Mouse (Mus musculus): Measurements from ENCODE around the gene Cnbp.

The Cnbp gene

GRCm38 (mm10) chr6:87850900-87851614 lies at the start of gene Cnbp:
TSS of gene Cnbp (minus strand) at chr6:87851106.
- DNase-seq (ENCODE audit: low read depth): peak; percentile 96

GRCm38 (mm10) chr6:87898028-87898427 lies 47.1 kb upstream of the Cnbp start:
- DNase-seq (ENCODE audit: low read depth): peak; percentile 15

DNA sequence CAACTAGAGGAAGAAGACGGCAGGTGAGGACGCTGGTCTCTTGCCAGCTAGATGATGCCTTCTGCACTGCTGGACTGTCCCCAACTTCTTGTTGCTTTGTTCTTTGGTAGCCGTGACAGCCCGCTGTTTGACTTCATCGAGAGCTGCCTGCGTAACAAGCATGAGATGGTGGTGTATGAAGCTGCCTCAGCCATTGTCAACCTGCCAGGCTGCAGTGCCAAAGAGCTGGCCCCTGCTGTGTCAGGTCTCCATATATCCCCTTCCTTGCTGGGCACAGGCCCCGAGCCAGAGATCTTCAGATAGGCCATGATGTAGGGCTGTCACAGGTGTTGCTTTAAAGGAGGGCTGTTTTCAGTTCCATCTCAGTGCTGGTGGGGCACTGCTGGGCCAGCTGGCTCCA lies 43.0 kb upstream of the Cnbp start:
- no peak for DNase-seq (ENCODE audit: low read depth)

DNA sequence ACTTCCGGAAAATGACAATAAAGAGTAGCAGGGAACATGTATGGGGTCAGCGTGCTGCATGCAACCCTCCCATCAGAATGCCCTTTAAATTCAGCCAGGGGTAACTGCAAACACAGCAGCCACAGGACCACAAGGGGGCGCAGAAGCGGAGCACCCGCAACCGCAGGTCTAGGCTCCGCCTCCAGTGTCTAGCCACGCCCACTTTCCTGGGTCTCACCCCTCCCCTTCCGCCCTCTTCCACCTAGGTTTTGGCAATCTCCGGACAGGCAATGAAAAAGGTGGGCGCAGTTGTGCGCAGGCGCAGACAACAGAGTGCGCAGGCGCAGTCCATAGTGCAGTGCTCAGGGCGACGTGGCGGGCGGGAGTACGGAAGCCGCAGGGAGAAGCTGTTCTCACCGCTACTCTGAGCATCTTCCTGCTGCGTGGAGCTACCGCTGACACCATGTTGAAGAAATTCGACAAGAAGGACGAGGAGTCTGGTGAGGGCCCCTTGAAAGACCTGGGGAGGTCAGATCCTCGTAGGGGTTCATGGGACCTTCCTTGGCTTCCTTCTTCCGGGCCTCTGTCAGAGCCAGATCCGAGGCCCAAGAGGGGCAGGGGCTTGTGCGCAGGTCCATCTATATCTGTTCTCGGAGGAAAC lies 36.8 kb upstream of the Cnbp start, which contains the start of gene Copg1:
TSS of gene Copg1 (plus strand) at position 221 of the 640 bp plus-strand sequence.
- DNase-seq (ENCODE audit: low read depth): peak; percentile 99

GRCm38 (mm10) chr6:87886721-87887120 lies 35.8 kb upstream of the Cnbp start:
- peak; percentile 23 for DNase-seq (ENCODE audit: low read depth)

DNA sequence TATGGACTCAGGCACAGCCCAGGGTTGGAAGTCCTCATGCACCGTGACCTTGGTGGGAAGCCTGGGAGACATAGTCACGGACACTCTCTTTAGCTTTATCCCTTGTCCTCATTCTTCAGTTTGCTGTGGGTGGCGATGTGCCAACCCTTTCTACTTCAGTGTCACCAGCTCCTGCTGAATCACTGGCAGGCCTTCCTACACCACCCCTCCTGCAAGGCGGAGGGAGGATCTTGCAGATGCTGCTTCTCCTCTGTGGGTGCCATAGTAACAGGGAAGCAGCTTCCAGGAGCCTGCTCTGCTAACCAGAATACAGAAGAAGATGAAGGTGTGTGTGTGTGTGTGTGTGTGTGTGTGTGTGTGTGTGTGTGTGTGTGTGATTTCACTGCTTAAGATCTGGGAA lies 31.9 kb upstream of the Cnbp start:
- peak; percentile 87 for DNase-seq (ENCODE audit: low read depth)

GRCm38 (mm10) chr6:87882221-87882620 lies 31.3 kb upstream of the Cnbp start:
- DNase-seq (ENCODE audit: low read depth): no peak

- DNase-seq (ENCODE audit: low read depth): peak; percentile 53
Observed at GRCm38 (mm10) chr6:87879628-87880027, 28.7 kb upstream of the Cnbp start.

DNA sequence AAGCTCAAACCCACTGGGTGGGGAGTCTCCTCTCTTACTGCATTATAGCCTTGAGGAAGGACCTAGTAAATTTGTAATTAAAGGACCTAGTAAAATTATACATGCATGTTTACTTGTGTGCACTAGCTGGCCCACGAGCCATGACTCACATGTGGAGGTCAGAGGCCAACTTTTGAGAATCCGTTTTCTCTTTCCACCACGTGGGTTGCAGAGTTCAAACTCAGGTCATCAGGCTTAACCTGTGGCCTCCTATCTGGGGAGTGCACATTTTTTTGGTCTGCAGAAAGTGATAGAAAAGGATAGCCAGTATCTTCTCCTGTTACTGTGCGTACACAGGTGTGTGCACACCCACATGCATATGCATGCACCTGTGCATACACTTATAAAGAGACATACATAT lies 28.1 kb upstream of the Cnbp start:
- peak; percentile 85 for DNase-seq (ENCODE audit: low read depth)

- DNase-seq (ENCODE audit: low read depth): peak; percentile 96
Observed at GRCm38 (mm10) chr6:87876068-87876643, 25.2 kb upstream of the Cnbp start.

GRCm38 (mm10) chr6:87875562-87875961 lies 24.7 kb upstream of the Cnbp start:
- no peak for DNase-seq (ENCODE audit: low read depth)

DNA sequence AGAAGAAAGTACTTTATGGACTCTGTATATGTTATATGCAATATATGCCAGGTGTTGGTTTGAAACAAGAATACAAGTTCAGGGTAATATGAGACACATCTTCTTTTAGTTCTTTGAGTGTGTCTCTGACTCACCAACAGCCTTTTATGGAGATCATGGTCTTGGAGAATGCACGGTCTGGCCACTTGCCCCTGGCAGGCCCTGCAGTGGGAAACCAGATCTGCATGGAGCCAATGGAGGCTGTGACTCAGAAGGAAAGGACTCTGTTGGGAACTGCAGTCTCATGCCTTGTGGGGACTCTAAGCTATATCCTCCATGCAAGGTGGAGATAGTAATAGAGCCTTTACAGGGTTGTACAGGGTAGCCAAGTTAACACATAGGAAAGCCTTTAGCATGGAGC lies 24.2 kb upstream of the Cnbp start:
- peak; percentile 86 for DNase-seq (ENCODE audit: low read depth)

GRCm38 (mm10) chr6:87873963-87874362 lies 23.1 kb upstream of the Cnbp start:
- DNase-seq (ENCODE audit: low read depth): no peak

- peak; percentile 39 for DNase-seq (ENCODE audit: low read depth)
Observed at GRCm38 (mm10) chr6:87873104-87873503, 22.2 kb upstream of the Cnbp start.

DNA sequence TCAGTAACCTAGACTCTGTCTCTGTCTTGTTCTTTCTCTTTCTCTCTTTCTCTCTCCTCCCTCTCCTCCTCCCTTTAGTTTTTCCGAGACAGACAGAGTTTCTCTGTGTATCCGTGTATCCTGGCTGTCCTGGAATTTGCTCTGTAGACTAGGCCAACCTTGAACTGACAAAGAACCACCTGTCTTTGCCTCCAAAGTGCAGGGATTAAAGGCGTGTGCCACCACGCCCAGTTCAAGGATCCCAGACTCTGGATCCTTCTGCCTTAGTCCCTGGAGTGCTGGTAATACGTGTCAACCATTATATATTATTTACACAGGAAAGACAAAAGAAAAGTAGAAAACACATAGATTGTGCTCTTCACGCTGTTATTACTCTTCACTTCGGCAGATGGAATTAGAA lies 20.3 kb upstream of the Cnbp start:
- no peak for DNase-seq (ENCODE audit: low read depth)

- DNase-seq (ENCODE audit: low read depth): no peak
Observed at GRCm38 (mm10) chr6:87870440-87870839, 19.5 kb upstream of the Cnbp start.

- peak; percentile 94 for DNase-seq (ENCODE audit: low read depth)
Observed at GRCm38 (mm10) chr6:87868871-87869506, 18.1 kb upstream of the Cnbp start.

GRCm38 (mm10) chr6:87867256-87867655 lies 16.4 kb upstream of the Cnbp start:
- peak; percentile 33 for DNase-seq (ENCODE audit: low read depth)

DNA sequence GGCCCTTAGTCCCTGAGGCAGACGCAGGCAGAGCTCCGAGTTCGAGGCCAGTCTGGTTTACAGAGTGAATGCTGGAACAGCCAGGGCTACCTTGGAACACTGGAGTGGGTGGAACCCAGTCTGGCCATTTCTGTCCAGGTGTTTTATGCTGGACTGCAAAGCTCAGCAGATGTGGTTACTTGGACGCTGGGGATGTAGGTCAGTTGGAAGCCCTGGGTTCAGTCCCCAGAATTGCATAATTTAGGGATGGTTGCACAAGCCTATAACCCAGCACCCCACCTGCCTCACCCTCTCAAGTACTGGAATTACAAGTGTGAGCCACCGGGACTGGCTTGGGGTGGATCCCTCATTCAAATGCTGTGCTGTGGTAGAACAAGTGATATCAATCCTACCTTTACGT lies 15.3 kb upstream of the Cnbp start:
- no peak for DNase-seq (ENCODE audit: low read depth)

DNA sequence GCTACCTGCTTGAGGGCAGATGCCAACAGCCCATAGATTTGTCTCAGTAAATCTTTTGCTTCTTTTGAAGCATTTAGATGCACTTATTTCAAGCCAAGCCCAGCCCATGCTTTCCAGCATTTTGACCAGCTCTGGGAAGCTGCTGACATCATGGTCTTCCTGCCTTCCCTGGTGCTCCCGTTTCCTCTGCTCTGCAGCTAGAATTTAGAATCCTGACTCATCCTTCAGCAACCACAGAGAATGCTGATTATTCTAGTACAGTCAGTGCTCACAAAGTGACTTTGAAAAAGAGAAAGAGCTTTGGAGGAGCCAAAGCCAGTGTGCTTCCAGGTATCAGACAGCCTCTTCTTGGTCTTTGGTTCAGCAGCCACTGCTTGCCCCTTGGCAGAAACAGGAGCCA lies 6.2 kb upstream of the Cnbp start:
- no peak for DNase-seq (ENCODE audit: low read depth)

DNA sequence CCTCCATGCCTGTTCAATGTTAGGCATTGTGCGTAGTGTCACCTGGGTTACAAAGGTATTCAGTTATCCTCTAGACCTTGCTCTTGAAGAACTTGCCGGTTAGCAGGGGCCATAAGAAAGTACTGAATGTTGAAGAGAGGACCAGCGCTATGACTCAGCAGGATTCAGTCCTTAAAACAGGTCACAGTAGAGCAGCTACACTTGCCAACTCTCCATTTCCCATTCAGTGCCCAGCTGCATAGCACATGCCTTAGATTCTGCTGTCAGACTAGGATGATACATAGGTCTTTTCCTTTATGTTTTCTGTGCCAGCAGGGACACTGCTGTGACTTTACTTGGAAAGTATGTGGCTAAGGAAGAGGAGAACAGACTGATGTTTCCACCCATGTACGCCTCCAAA lies 2.5 kb upstream of the Cnbp start:
- DNase-seq (ENCODE audit: low read depth): no peak

GRCm38 (mm10) chr6:87851871-87852270 lies 965 bp upstream of the Cnbp start:
- no peak for DNase-seq (ENCODE audit: low read depth)
